Mouse (Mus musculus) stomach, embryonic 15.5 days (tissue): ENCODE results near the gene Cfi. TPM values are rescaled to one million over a fixed set of nuclear protein-coding genes. Genes with fewer than 3 reads are reported as not detected.
A peak's percentile ranks its signal among the peaks of the same experiment; 100 is the strongest.

Experiments used
- ATAC-seq: fragments of 200-750 bp; cut with Nextera tagmentation; 2 replicates; pipeline ENCODE4 v1.8.0; 2017; ENCODE audit warnings: low read depth, moderate number of reproducible peaks, moderate TSS enrichment; ENCODE audit not compliant: insufficient read depth, low FRiP score
- H3K27ac ChIP-seq: fragments of 300-500 bp; sonication (generic); 2 replicates; pipeline ENCODE4 v1.5.1; 2015; ENCODE audit warnings: mild to moderate bottlenecking, inconsistent platforms
- H3K27me3 ChIP-seq: fragments of 300-500 bp; sonication (generic); replicated peaks from 2 replicates; pipeline ENCODE4 v1.6.1; 2015; ENCODE audit warnings: inconsistent platforms
- H3K36me3 ChIP-seq: fragments of 300-500 bp; sonication (generic); 2 replicates; pipeline ENCODE4 v1.6.1; 2015; ENCODE audit warnings: inconsistent platforms
- H3K4me1 ChIP-seq: fragments of 300-500 bp; sonication (generic); 2 replicates; pipeline ENCODE4 v1.6.1; 2015; ENCODE audit warnings: inconsistent platforms
- H3K4me2 ChIP-seq: fragments of 300-500 bp; sonication (generic); 2 replicates; pipeline ENCODE4 v1.6.1; 2015; ENCODE audit warnings: mild to moderate bottlenecking, inconsistent platforms
- H3K4me3 ChIP-seq: fragments of 300-500 bp; sonication (generic); replicated peaks from 2 replicates; pipeline ENCODE4 v1.5.1; 2015; ENCODE audit warnings: inconsistent platforms
- H3K9ac ChIP-seq: fragments of 300-500 bp; sonication (generic); 2 replicates; pipeline ENCODE4 v1.6.1; 2015; ENCODE audit warnings: inconsistent platforms
- H3K9me3 ChIP-seq: fragments of 300-500 bp; sonication (generic); 2 replicates; pipeline ENCODE4 v1.6.1; 2016; ENCODE audit warnings: inconsistent platforms
- WGBS: fragments of 180-500 bp; shearing (Covaris S2); methylation state at CpG from one replicate; pipeline ENCODE4 v1.1.7; 2015; 5-methylcytosine and 5-hydroxymethylcytosine counted together
- polyA plus RNA-seq: library from polyadenylated mRNA; unstranded; fragments of >200 nt; fragmentation: Nextera tagmentation; extraction: Ambion mirVana; gene quantifications from 2 replicates; pipeline ENCODE4 v1.2.1, GENCODE M21; 2015

Cfi gene
- polyA plus RNA-seq, 1 experiment from 2014 or later, result 76.5 TPM

GRCm38 (mm10) chr3:129826691-129827090, 9.0 kb upstream of the Cfi start:
- Histone ChIP-seq H3K9me3 (no peaks in the 10 kb centered on the region), H3K9ac (no peak overlapping the region), H3K36me3 (peaks cover 14% of the 10 kb centered on the region), H3K4me3 (no peak overlapping the region), H3K27me3 (no peaks in the 10 kb centered on the region), H3K4me2 (no peak overlapping the region), H3K4me1 (peaks cover 7% of the 10 kb centered on the region; the same call in 1 of the 2 replicates), H3K27ac (no peak overlapping the region)
- no peak for ATAC-seq
- 91% methylated on average over 10 of the region's 10 CpGs for WGBS

DNA sequence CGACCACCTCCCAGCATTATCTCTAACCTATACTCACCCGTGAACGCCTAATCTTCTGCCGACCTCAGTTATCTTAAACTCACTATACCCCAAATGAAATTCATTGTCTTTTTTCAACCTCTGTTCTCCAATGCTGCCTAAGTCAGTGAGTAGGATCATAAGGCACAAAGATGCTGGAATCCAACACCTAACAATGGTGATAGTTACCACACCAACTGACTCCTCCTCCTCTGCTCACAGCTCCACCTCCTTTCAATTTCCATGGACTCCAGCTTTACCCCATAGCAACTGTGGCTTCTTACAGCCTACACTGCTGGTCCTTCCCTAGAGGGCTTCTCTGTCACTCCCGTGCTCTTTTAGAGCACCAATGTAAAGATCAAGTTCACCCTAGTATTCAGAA, 8.0 kb upstream of the Cfi start:
- no peak for ATAC-seq
- no peak overlapping the region for H3K9ac ChIP-seq
- H3K36me3 ChIP-seq, result peaks cover 14% of the 10 kb centered on the region
- H3K4me1 ChIP-seq, result peaks cover 7% of the 10 kb centered on the region; the same call in 1 of the 2 replicates
- 82% methylated on average over 5 of the region's 5 CpGs for WGBS
- H3K4me3 ChIP-seq, result no peak overlapping the region
- no peak overlapping the region for H3K4me2 ChIP-seq
- no peaks in the 10 kb centered on the region for H3K9me3 ChIP-seq
- no peaks in the 10 kb centered on the region for H3K27me3 ChIP-seq
- H3K27ac ChIP-seq, result no peak overlapping the region

DNA sequence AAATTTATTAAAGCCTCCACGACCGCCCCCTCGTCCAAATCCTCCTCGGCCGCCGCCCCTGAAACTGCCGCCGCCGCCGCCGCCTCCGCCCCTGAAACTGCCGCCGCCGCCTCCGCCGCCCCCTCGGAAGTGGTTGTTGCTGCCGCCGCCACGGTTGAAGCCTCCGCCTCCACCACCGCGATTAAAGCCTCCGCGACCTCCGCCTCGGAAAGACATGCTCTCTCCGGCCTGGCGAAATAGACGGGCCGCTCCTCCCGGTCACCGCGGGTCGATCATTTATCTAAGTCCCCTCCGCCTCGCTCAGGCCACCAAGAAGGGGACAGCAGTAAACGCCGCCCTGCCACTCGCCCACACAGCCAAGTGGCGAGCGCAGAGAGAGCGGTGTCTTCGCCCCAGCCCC, 5.1 kb upstream of the Cfi start:
- 0% methylated on average over 39 of the region's 45 CpGs for WGBS
- H3K4me3 ChIP-seq, result peak overlapping the region; percentile 98
- 0 out of 2 replicates have a peak, but pooled peaks have one; percentile 4 for ATAC-seq
- peaks cover 9% of the 10 kb centered on the region; the same call in 1 of the 2 replicates for H3K4me1 ChIP-seq
- H3K4me2 ChIP-seq, result peak overlapping the region; percentile 63
- H3K9me3 ChIP-seq, result no peaks in the 10 kb centered on the region
- peak overlapping the region; percentile 94 for H3K27ac ChIP-seq
- H3K36me3 ChIP-seq, result peaks cover 6% of the 10 kb centered on the region; the same call in 1 of the 2 replicates
- peak overlapping the region; percentile 86 for H3K9ac ChIP-seq
- H3K27me3 ChIP-seq, result no peaks in the 10 kb centered on the region

DNA sequence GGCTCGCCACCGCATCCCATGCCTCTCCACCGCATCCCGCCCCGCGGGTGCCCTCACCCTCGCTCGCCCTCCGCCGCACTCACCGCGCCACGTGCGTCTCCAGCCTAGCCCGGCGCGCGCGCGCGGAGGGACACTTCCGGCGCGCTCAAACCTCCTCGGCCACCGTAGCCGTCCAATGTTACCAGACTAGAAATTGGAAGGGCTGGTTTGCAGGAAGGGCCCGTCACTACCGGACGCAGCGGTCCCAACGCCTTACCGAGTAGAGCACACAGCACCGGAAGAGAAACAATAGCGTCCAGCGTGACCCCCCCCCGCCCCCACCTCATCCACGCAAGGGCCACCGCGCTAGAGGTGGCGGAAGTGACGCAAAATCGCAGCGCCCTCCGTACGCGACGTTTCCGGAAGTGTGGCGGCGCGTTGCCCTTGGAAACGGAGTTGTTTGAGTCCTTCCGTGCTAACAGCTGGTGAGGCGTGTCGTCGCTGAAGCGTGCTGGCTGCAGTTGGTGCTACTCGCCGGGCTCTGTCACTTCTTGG, 4.6 kb upstream of the Cfi start, which contains the start of gene Gar1:
TSS of gene Gar1 (minus strand) at position 362 of the 534 bp plus-strand sequence.
- Histone ChIP-seq H3K36me3 (peaks cover 4% of the 10 kb centered on the region; the same call in 1 of the 2 replicates), H3K4me1 (peaks cover 10% of the 10 kb centered on the region; the same call in 1 of the 2 replicates), H3K27ac (peak within 1 kb of the TSS; percentile 94), H3K27me3 (no peaks in the 10 kb centered on the region), H3K4me3 (peak within 1 kb of the TSS; percentile 98), H3K9ac (peak within 1 kb of the TSS; percentile 86), H3K9me3 (no peaks in the 10 kb centered on the region), H3K4me2 (peak within 1 kb of the TSS; percentile 84)
- 0% methylated on average over 59 of the region's 60 CpGs for WGBS
- ATAC-seq, result peak; percentile 86

- Histone ChIP-seq H3K4me3 (peak overlapping the region; percentile 24; the same call in 1 of the 2 replicates), H3K4me1 (0 out of 2 replicates have a peak, but pooled peaks cover 3% of the 10 kb centered on the region), H3K27me3 (no peaks in the 10 kb centered on the region), H3K9me3 (no peaks in the 10 kb centered on the region), H3K4me2 (peak overlapping the region; percentile 40), H3K27ac (peak overlapping the region; percentile 82), H3K36me3 (no peaks in the 10 kb centered on the region), H3K9ac (no peak overlapping the region)
- 16% methylated on average over 11 of the region's 11 CpGs for WGBS
- peak; percentile 77 for ATAC-seq
Measured at GRCm38 (mm10) chr3:129836051-129836697, 490 bp downstream of the Cfi start.

GRCm38 (mm10) chr3:129836965-129837364, 1.3 kb downstream of the Cfi start:
- Histone ChIP-seq H3K9me3 (no peaks in the 10 kb centered on the region), H3K4me2 (no peak overlapping the region), H3K9ac (no peak overlapping the region), H3K27ac (no peak overlapping the region; the same call in 1 of the 2 replicates), H3K4me3 (no peak overlapping the region), H3K4me1 (0 out of 2 replicates have a peak, but pooled peaks cover 3% of the 10 kb centered on the region), H3K27me3 (no peaks in the 10 kb centered on the region), H3K36me3 (no peaks in the 10 kb centered on the region)
- WGBS, result 71% methylated on average over 6 of the region's 6 CpGs
- no peak for ATAC-seq

DNA sequence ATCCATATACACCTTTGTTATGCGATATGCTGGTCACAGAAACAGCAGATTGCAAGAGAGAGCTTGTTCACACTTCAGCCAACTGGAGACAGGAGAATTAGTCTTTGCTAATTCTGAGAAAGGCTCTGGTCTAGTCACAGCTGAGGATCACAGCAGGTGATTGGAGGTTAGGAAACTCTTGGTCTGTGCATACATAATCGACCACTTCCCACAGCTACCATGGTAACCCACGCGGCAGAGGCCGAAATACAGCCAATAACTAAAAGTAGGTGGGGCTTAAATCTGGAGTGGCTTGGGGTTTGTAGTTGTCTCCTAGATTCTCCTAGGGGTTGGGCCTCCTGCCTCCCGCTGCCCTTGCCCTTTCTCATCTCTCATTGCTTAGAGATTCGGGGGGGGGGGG, 2.3 kb downstream of the Cfi start:
- Histone ChIP-seq H3K4me3 (no peak overlapping the region), H3K4me2 (no peak overlapping the region), H3K4me1 (0 out of 2 replicates have a peak, but pooled peaks cover 3% of the 10 kb centered on the region), H3K27me3 (no peaks in the 10 kb centered on the region), H3K36me3 (no peaks in the 10 kb centered on the region), H3K9me3 (no peaks in the 10 kb centered on the region), H3K9ac (no peak overlapping the region), H3K27ac (no peak overlapping the region)
- ATAC-seq, result no peak
- 38% methylated on average over 7 of the region's 7 CpGs for WGBS

DNA sequence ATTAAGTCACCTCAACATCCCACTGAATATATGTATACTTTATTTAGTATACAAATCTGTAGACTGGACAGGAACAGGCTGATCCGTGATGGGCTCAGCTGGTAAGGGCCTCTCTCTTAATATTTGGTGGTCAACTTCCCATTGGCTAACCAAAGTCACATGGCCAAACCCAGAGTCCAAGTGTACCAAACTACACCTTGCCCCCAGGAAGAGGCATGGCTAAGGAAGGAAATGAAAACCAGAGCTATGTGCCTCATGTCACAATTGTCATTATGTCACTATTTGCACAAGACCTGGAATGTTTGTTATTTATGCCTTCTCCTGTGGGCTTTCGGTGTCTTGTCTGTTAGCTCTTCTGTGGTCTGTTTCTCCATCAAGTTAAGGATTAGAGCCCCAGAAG, 10.2 kb downstream of the Cfi start:
- no peaks in the 10 kb centered on the region for H3K9me3 ChIP-seq
- ATAC-seq, result no peak

DNA sequence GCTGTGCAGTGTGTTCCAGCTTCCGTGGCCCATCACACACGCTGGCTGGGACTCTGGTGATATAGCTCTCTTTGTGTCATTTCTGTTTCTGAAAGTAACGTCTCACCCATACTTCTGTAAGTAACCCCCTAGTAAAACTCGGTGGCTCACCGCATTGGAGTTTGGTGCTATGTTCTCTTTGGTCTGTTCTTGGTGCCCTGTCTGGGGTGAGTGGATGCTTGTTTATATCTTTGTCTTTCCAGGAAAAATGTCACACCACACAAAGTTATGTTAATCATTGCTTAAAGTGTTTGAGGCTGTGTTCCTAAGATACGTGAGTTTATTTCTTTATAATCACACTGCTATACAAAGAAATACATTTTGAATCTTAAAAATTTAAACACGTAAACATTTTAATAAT, 11.2 kb downstream of the Cfi start:
- no peaks in the 10 kb centered on the region for H3K27me3 ChIP-seq
- 76% methylated on average over 7 of the region's 7 CpGs for WGBS

More for the DNA sequence above, 10.2 kb downstream of the Cfi start:
- Histone ChIP-seq H3K4me3 (no peak overlapping the region), H3K4me2 (no peak overlapping the region), H3K36me3 (no peaks in the 10 kb centered on the region), H3K4me1 (no peaks in the 10 kb centered on the region), H3K9ac (no peak overlapping the region), H3K27me3 (no peaks in the 10 kb centered on the region), H3K27ac (no peak overlapping the region)
- WGBS, result 72% methylated on average over 2 of the region's 2 CpGs

GRCm38 (mm10) chr3:129862592-129862991, 26.9 kb downstream of the Cfi start:
- H3K36me3 ChIP-seq, result no peaks in the 10 kb centered on the region
- no peaks in the 10 kb centered on the region for H3K27me3 ChIP-seq
- no peak overlapping the region for H3K9ac ChIP-seq
- no peak overlapping the region for H3K4me3 ChIP-seq
- H3K27ac ChIP-seq, result no peak overlapping the region
- H3K4me2 ChIP-seq, result no peak overlapping the region
- WGBS, result 53% methylated on average over 2 of the region's 2 CpGs
- no peak for ATAC-seq
- no peaks in the 10 kb centered on the region for H3K4me1 ChIP-seq
- H3K9me3 ChIP-seq, result no peaks in the 10 kb centered on the region

More for the DNA sequence above, 11.2 kb downstream of the Cfi start:
- no peak for ATAC-seq
- no peak overlapping the region for H3K4me3 ChIP-seq
- H3K4me1 ChIP-seq, result no peaks in the 10 kb centered on the region
- H3K27ac ChIP-seq, result no peak overlapping the region
- no peaks in the 10 kb centered on the region for H3K9me3 ChIP-seq
- H3K36me3 ChIP-seq, result no peaks in the 10 kb centered on the region
- no peak overlapping the region for H3K9ac ChIP-seq
- H3K4me2 ChIP-seq, result no peak overlapping the region

DNA sequence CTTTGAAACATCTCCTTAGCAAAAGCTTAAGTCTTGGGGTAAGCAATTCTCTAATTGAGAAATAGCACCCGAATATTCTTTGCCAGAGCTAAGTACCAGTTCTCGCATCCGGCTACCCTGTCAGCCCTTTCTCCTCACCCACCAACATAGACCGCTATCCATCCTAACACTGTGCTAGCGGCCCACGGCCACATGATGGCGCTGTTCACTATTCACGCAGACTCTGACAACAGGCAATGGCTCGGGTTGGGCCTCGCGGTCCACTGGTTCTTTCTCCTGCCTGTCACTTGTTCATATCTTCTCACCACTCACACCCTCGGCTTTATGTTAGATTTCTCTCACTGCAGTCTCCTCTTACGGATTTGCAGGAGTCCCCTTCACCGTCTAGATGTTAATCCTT, 28.0 kb downstream of the Cfi start:
- Histone ChIP-seq H3K4me2 (no peak overlapping the region), H3K9me3 (no peaks in the 10 kb centered on the region), H3K4me3 (no peak overlapping the region), H3K4me1 (no peaks in the 10 kb centered on the region), H3K27ac (no peak overlapping the region), H3K36me3 (no peaks in the 10 kb centered on the region), H3K9ac (no peak overlapping the region), H3K27me3 (no peaks in the 10 kb centered on the region)
- 44% methylated on average over 14 of the region's 14 CpGs for WGBS
- no peak for ATAC-seq

- Histone ChIP-seq H3K4me1 (peaks cover 9% of the 10 kb centered on the region; the same call in 1 of the 2 replicates), H3K9me3 (no peaks in the 10 kb centered on the region), H3K4me3 (no peak overlapping the region), H3K27me3 (no peaks in the 10 kb centered on the region), H3K36me3 (no peaks in the 10 kb centered on the region), H3K27ac (no peak overlapping the region), H3K9ac (no peak overlapping the region), H3K4me2 (no peak overlapping the region)
- WGBS, result 84% methylated on average over 10 of the region's 10 CpGs
- ATAC-seq, result no peak
Measured at GRCm38 (mm10) chr3:129877327-129877726, 41.6 kb downstream of the Cfi start.
